Mouse (Mus musculus) midbrain, embryonic 13.5 days (tissue): Measurements from ENCODE around the gene Actr3. TPM values are rescaled to one million over a fixed set of nuclear protein-coding genes. Genes with fewer than 3 reads are reported as not detected.

ENCODE experiments used
- ATAC-seq: fragments of 200-750 bp; cut with Nextera tagmentation; 2 replicates; pipeline ENCODE4 v1.8.0; 2017; ENCODE audit warnings: mild to moderate bottlenecking, moderate TSS enrichment, moderate library complexity
- H3K27ac ChIP-seq: fragments of 300-500 bp; sonication (generic); 2 replicates; pipeline ENCODE4 v1.5.1; 2015; ENCODE audit warnings: inconsistent platforms, mild to moderate bottlenecking, moderate library complexity
- H3K27me3 ChIP-seq: fragments of 300-500 bp; sonication (generic); 2 replicates; pipeline ENCODE4 v1.6.1; 2015; ENCODE audit warnings: mild to moderate bottlenecking, inconsistent platforms
- H3K36me3 ChIP-seq: fragments of 300-500 bp; sonication (generic); 2 replicates; pipeline ENCODE4 v1.6.1; 2015; ENCODE audit warnings: mild to moderate bottlenecking, inconsistent platforms
- H3K4me1 ChIP-seq: fragments of 300-500 bp; sonication (generic); replicated peaks from 2 replicates; pipeline ENCODE4 v1.6.1; 2015; ENCODE audit warnings: inconsistent platforms
- H3K4me2 ChIP-seq: fragments of 300-500 bp; sonication (generic); replicated peaks from 2 replicates; pipeline ENCODE4 v1.6.1; 2015; ENCODE audit warnings: moderate library complexity, mild to moderate bottlenecking, inconsistent platforms
- H3K4me3 ChIP-seq: fragments of 300-500 bp; sonication (generic); replicated peaks from 2 replicates; pipeline ENCODE4 v1.5.1; 2015; ENCODE audit warnings: mild to moderate bottlenecking, inconsistent platforms
- H3K9ac ChIP-seq: fragments of 300-500 bp; sonication (generic); replicated peaks from 2 replicates; pipeline ENCODE4 v1.6.1; 2015; ENCODE audit warnings: mild to moderate bottlenecking, inconsistent platforms
- H3K9me3 ChIP-seq: fragments of 300-500 bp; sonication (generic); 2 replicates; pipeline ENCODE4 v1.6.1; 2016; ENCODE audit warnings: mild to moderate bottlenecking, inconsistent platforms
- WGBS: fragments of 180-500 bp; shearing (Covaris S2); methylation state at CpG from one replicate; pipeline ENCODE4 v1.1.7; 2015; 5-methylcytosine and 5-hydroxymethylcytosine counted together
- polyA plus RNA-seq: library from polyadenylated mRNA; unstranded; fragments of >200 nt; fragmentation: Nextera tagmentation; extraction: Ambion mirVana; gene quantifications from 2 replicates; pipeline ENCODE4 v1.2.1, GENCODE M21; 2015

Gene Actr3
- polyA plus RNA-seq, 1 experiment from 2014 or later: 243 TPM

GRCm38 (mm10) chr1:125463349-125463748, 27.8 kb upstream of the Actr3 start:
- Histone ChIP-seq H3K27me3 (no peaks in the 10 kb centered on the region), H3K4me1 (no peaks in the 10 kb centered on the region), H3K4me3 (no peak overlapping the region), H3K36me3 (no peaks in the 10 kb centered on the region), H3K9ac (no peak overlapping the region), H3K4me2 (no peak overlapping the region), H3K9me3 (no peaks in the 10 kb centered on the region), H3K27ac (no peak overlapping the region)
- ATAC-seq: no peak
- WGBS: 75% methylated on average over 2 of the region's 2 CpGs

DNA sequence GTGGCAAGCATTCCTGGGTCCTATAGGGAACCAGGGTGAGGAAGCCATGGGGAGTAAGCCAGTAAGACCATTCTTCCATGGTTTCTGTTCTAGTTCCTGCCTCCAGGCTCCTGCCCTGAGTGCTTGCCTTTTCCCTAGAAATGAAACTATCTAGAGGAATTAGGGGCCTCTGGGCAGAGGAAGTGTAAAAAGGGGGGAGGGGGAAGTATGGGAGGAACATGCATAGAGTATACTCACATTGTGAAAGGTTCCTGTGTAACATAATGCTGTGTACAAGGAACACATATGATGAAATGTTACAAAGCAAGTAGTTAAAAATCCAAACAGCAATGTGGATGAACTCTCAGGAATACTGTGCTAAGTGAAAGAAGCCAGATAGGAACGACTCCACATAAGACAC, 27.4 kb upstream of the Actr3 start:
- Histone ChIP-seq H3K4me2 (no peak overlapping the region), H3K27ac (no peak overlapping the region), H3K4me3 (no peak overlapping the region), H3K27me3 (no peaks in the 10 kb centered on the region), H3K9me3 (no peaks in the 10 kb centered on the region), H3K9ac (no peak overlapping the region), H3K36me3 (no peaks in the 10 kb centered on the region), H3K4me1 (no peaks in the 10 kb centered on the region)
- ATAC-seq: no peak
- WGBS: 84% methylated on average over 1 of the region's 1 CpGs

GRCm38 (mm10) chr1:125458531-125458930, 23.0 kb upstream of the Actr3 start:
- ATAC-seq: no peak
- H3K4me1 ChIP-seq: peaks cover 9% of the 10 kb centered on the region
- no peaks in the 10 kb centered on the region for H3K9me3 ChIP-seq
- no peak overlapping the region for H3K27ac ChIP-seq
- H3K36me3 ChIP-seq: no peaks in the 10 kb centered on the region
- H3K27me3 ChIP-seq: no peaks in the 10 kb centered on the region
- no peak overlapping the region for H3K4me2 ChIP-seq
- H3K9ac ChIP-seq: no peak overlapping the region
- no peak overlapping the region for H3K4me3 ChIP-seq
- WGBS: 91% methylated on average over 5 of the region's 5 CpGs

GRCm38 (mm10) chr1:125455128-125455527, 19.6 kb upstream of the Actr3 start:
- Histone ChIP-seq H3K27me3 (no peaks in the 10 kb centered on the region), H3K27ac (no peak overlapping the region), H3K4me2 (no peak overlapping the region), H3K4me3 (no peak overlapping the region), H3K4me1 (peaks cover 9% of the 10 kb centered on the region), H3K9ac (no peak overlapping the region), H3K9me3 (no peaks in the 10 kb centered on the region), H3K36me3 (no peaks in the 10 kb centered on the region)
- ATAC-seq: no peak
- 8% methylated on average over 2 of the region's 2 CpGs for WGBS

- Histone ChIP-seq H3K9ac (no peak overlapping the region), H3K27ac (no peak overlapping the region), H3K4me3 (no peak overlapping the region), H3K4me2 (no peak overlapping the region), H3K9me3 (no peaks in the 10 kb centered on the region; the same call in 1 of the 2 replicates), H3K36me3 (no peaks in the 10 kb centered on the region), H3K27me3 (no peaks in the 10 kb centered on the region), H3K4me1 (peaks cover 8% of the 10 kb centered on the region)
- ATAC-seq: no peak
- WGBS: 84% methylated on average over 4 of the region's 4 CpGs
These were observed 14.9 kb upstream of the Actr3 start for GRCm38 (mm10) chr1:125450282-125451000.

DNA sequence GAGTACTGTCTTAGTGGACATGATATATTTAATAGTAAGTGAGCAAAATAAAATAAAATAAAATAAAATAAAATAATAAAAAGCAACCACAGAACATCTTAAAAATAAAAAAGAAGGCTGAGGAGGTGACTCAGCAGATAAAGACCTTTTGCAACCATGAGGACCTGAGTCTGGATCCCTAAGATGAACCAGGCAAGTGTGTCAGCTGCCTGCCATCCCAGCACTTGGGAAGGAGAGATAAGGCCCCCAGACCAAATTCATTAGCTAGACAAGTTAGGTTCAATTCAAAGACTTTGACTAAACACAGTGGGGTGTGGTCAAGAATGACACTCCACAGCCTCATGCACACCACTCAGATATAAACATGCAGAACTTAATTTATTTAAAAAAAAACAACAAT, 12.4 kb upstream of the Actr3 start:
- Histone ChIP-seq H3K9me3 (no peaks in the 10 kb centered on the region; the same call in 1 of the 2 replicates), H3K4me3 (no peak overlapping the region), H3K27me3 (no peaks in the 10 kb centered on the region), H3K4me2 (no peak overlapping the region), H3K9ac (no peak overlapping the region), H3K27ac (no peak overlapping the region), H3K36me3 (no peaks in the 10 kb centered on the region), H3K4me1 (no peaks in the 10 kb centered on the region)
- no peak for ATAC-seq

DNA sequence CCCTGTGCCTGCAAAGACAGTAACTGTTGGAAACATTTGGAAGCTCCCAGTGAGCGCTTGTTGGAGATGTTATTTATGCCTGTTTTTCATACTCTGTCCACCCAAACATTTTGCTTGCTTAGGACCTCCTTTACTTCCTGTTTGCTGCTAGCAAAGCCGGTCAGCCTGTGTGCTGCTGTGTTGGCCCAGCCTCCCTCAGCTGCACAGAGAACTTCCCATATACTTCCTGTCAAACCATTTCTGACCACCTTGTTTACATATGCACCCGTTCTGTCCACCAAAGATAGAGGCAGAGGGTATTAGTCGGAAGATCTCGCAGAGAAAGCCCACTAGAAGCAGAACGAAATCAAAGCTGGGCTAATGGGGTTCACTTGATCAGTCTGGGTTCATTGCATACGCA, 6.2 kb upstream of the Actr3 start:
- ATAC-seq: no peak
- 82% methylated on average over 7 of the region's 7 CpGs for WGBS
- Histone ChIP-seq H3K9ac (no peak overlapping the region), H3K27me3 (no peaks in the 10 kb centered on the region), H3K27ac (no peak overlapping the region), H3K4me2 (no peak overlapping the region), H3K9me3 (no peaks in the 10 kb centered on the region), H3K4me3 (no peak overlapping the region), H3K36me3 (no peaks in the 10 kb centered on the region), H3K4me1 (no peaks in the 10 kb centered on the region)

DNA sequence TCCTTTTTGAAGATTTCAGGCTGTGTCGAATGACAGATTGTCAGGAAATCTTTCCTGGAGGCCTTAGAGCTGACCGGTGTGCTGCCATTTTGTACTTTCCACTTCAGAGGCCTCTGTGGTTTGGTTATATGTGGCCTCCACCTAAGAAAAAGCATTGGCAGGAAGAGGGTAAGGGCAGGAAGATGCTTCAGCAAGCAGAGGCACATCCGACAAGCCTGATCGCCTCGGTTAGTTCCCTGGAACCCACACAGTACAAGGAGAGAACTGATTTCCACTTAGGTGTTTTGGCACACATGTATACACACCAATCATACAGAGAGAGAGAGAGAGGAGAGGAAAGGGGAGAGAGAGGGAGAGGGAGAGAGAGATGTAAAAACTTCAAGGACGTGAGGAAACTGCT, 5.7 kb upstream of the Actr3 start:
- 86% methylated on average over 6 of the region's 6 CpGs for WGBS
- no peak overlapping the region for H3K4me3 ChIP-seq
- no peaks in the 10 kb centered on the region for H3K9me3 ChIP-seq
- H3K27ac ChIP-seq: no peak overlapping the region
- no peaks in the 10 kb centered on the region for H3K27me3 ChIP-seq
- ATAC-seq: no peak
- no peak overlapping the region for H3K4me2 ChIP-seq
- H3K9ac ChIP-seq: no peak overlapping the region
- H3K4me1 ChIP-seq: peaks cover 3% of the 10 kb centered on the region
- no peaks in the 10 kb centered on the region for H3K36me3 ChIP-seq

- no peak overlapping the region for H3K9ac ChIP-seq
- no peaks in the 10 kb centered on the region for H3K9me3 ChIP-seq
- H3K27me3 ChIP-seq: no peaks in the 10 kb centered on the region
- H3K27ac ChIP-seq: no peak overlapping the region
- H3K4me2 ChIP-seq: no peak overlapping the region
- WGBS: 93% methylated on average over 3 of the region's 3 CpGs
- ATAC-seq: no peak
- H3K4me3 ChIP-seq: no peak overlapping the region
- peaks cover 6% of the 10 kb centered on the region for H3K4me1 ChIP-seq
- H3K36me3 ChIP-seq: no peaks in the 10 kb centered on the region
These were observed 4.0 kb upstream of the Actr3 start for GRCm38 (mm10) chr1:125439556-125439955.

- Histone ChIP-seq H3K27ac (no peak overlapping the region), H3K4me2 (no peak overlapping the region), H3K9me3 (no peaks in the 10 kb centered on the region), H3K4me3 (no peak overlapping the region), H3K4me1 (peaks cover 11% of the 10 kb centered on the region), H3K9ac (no peak overlapping the region), H3K27me3 (no peaks in the 10 kb centered on the region), H3K36me3 (no peaks in the 10 kb centered on the region)
- ATAC-seq: no peak
- WGBS: 86% methylated on average over 2 of the region's 2 CpGs
These were observed 3.3 kb upstream of the Actr3 start for GRCm38 (mm10) chr1:125438826-125439225.

DNA sequence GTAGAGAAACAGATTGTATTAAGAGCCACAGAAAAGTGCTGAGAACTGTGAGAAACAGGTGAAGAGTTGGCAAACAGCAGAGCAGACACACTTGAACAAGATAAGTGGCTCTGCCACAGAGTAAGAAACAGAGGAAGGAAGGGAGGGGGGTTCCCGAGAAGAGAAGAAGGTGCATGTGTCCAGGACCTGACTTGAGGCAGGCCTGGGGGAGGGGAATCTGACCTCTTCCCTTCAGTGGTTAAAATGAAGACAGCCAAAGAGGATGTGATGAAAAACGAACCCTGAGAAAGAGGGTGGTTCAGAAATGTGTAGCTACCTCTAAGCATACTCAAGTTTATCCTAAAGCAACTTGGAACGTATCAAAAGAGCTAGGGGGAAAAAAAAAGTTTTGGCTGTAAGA, 2.4 kb upstream of the Actr3 start:
- H3K4me2 ChIP-seq: no peak overlapping the region
- no peaks in the 10 kb centered on the region for H3K36me3 ChIP-seq
- WGBS: 63% methylated on average over 3 of the region's 3 CpGs
- no peak overlapping the region for H3K4me3 ChIP-seq
- no peak for ATAC-seq
- no peak overlapping the region for H3K9ac ChIP-seq
- H3K9me3 ChIP-seq: no peaks in the 10 kb centered on the region
- H3K27me3 ChIP-seq: no peaks in the 10 kb centered on the region
- H3K27ac ChIP-seq: no peak overlapping the region
- peaks cover 20% of the 10 kb centered on the region for H3K4me1 ChIP-seq

DNA sequence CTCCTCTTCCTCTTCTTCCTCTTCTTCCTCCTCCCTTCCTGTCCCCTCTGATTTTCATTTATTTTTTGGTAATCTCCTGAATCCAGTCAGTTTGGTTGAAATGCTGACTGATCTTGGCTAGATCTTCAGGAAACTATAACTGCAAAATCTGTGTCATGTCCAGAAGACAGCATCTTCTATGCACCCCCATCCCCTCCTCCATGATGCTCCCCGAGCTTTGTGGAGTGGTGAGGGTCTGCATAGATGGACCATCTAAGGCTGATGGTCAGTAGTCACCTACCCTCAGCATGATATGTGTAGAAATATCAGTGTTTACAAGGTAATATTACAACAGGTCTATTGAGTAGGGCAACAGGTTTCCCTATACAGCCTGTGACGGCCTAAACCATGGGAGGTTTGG, 1.6 kb upstream of the Actr3 start:
- 84% methylated on average over 2 of the region's 2 CpGs for WGBS
- Histone ChIP-seq H3K4me3 (no peak overlapping the region), H3K4me1 (peaks cover 28% of the 10 kb centered on the region), H3K36me3 (no peaks in the 10 kb centered on the region), H3K27ac (no peak overlapping the region), H3K9me3 (no peaks in the 10 kb centered on the region), H3K27me3 (no peaks in the 10 kb centered on the region), H3K4me2 (no peak overlapping the region), H3K9ac (no peak overlapping the region)
- ATAC-seq: no peak

- H3K36me3 ChIP-seq: no peaks in the 10 kb centered on the region
- no peaks in the 10 kb centered on the region for H3K9me3 ChIP-seq
- H3K9ac ChIP-seq: peak overlapping the region; percentile 95
- H3K27ac ChIP-seq: peak overlapping the region; percentile 98
- under 1% methylated on average over 22 of the region's 23 CpGs for WGBS
- ATAC-seq: no peak
- peaks cover 41% of the 10 kb centered on the region for H3K4me1 ChIP-seq
- H3K4me2 ChIP-seq: peak overlapping the region; percentile 68
- H3K4me3 ChIP-seq: peak overlapping the region; percentile 87
- no peaks in the 10 kb centered on the region for H3K27me3 ChIP-seq
These were observed 534 bp downstream of the Actr3 start for GRCm38 (mm10) chr1:125435018-125435368.
